Mouse (Mus musculus) MEL (cell line): ENCODE results near the gene Sipa1l3. TPM values are rescaled to one million over a fixed set of nuclear protein-coding genes. Genes with fewer than 3 reads are reported as not detected.

ENCODE experiments used
- DNase-seq: peaks from one replicate; pipeline ENCODE4 v3.0.0; 2011; ENCODE audit warnings: low read depth, low spot score
- H3K27ac ChIP-seq: 2 replicates; pipeline ENCODE4 v1.5.1; 2012; ENCODE audit warnings: low read depth, mild to moderate bottlenecking, control low read depth, low read length, moderate library complexity; ENCODE audit not compliant: control insufficient read depth
- H3K27me3 ChIP-seq, 2 experiments: fragments of 150-350 bp in 1 of 2; sonication (generic) in 1 of 2; 2 replicates each; pipeline ENCODE4 v1.6.1; 2012; ENCODE audit warnings: low read length in 2 of 2, mild to moderate bottlenecking in 2 of 2, improper control_type of control experiment in 1 of 2, moderate library complexity in 1 of 2; ENCODE audit not compliant: insufficient read depth in 2 of 2, control insufficient read depth in 1 of 2
- H3K36me3 ChIP-seq, 2 experiments: 2 replicates each; pipeline ENCODE4 v1.6.1; 2012 to 2014; ENCODE audit warnings: low read length in 2 of 2, improper control_type of control experiment in 1 of 2, inconsistent platforms in 1 of 2, mild to moderate bottlenecking in 1 of 2; ENCODE audit not compliant: insufficient read depth in 2 of 2, control insufficient read depth in 1 of 2
- H3K4me1 ChIP-seq, 2 experiments: fragments of 150-350 bp in 1 of 2; sonication (generic) in 1 of 2; 2 replicates each; pipeline ENCODE4 v1.6.1; 2012; ENCODE audit warnings: low read length in 2 of 2, improper control_type of control experiment in 1 of 2, mild to moderate bottlenecking in 1 of 2; ENCODE audit not compliant: insufficient read depth in 2 of 2, control insufficient read depth in 1 of 2
- H3K4me3 ChIP-seq, 2 experiments: fragments of 150-350 bp in 1 of 2; sonication (generic) in 1 of 2; 2 replicates each; pipeline ENCODE4 v1.5.1; 2012; ENCODE audit warnings: low read depth in 2 of 2, low read length in 2 of 2, mild to moderate bottlenecking in 2 of 2, moderate library complexity in 2 of 2, control low read depth in 1 of 2, improper control_type of control experiment in 1 of 2; ENCODE audit not compliant: control insufficient read depth in 1 of 2, insufficient read depth in 1 of 2
- H3K79me2 ChIP-seq: 2 replicates; pipeline ENCODE4 v1.6.1; 2012; ENCODE audit warnings: mild to moderate bottlenecking, low read length, moderate library complexity; ENCODE audit not compliant: control insufficient read depth, poor library complexity, insufficient read depth
- H3K9ac ChIP-seq: 2 replicates; pipeline ENCODE4 v1.6.1; 2012; ENCODE audit warnings: low read depth, mild to moderate bottlenecking, control low read depth, low read length, moderate library complexity; ENCODE audit not compliant: control insufficient read depth, poor library complexity, severe bottlenecking
- H3K9me3 ChIP-seq: fragments of 150-350 bp; sonication (generic); replicated peaks from 2 replicates; pipeline ENCODE4 v1.6.1; 2012; ENCODE audit warnings: mild to moderate bottlenecking, low read length, improper control_type of control experiment, moderate library complexity; ENCODE audit not compliant: insufficient read depth
- CHD1 ChIP-seq: IDR thresholded peaks from 2 replicates; pipeline ENCODE4 v1.6.1; 2012; ENCODE audit warnings: low read depth, mild to moderate bottlenecking, inconsistent platforms, low read length, improper control_type of control experiment
- CTCF ChIP-seq, 3 experiments: IDR thresholded peaks in 2 of 3; conservative IDR thresholded peaks in 1 of 3; 2 replicates each; pipeline ENCODE4 v1.5.1; 2011 to 2012; ENCODE audit warnings: low read length in 3 of 3, low read depth in 2 of 3, mild to moderate bottlenecking in 2 of 3, improper control_type of control experiment in 1 of 3, inconsistent platforms in 1 of 3, mixed read lengths in 1 of 3, moderate library complexity in 1 of 3; ENCODE audit not compliant: control insufficient read depth in 1 of 3, insufficient read depth in 1 of 3, poor library complexity in 1 of 3, severe bottlenecking in 1 of 3
- E2F4 ChIP-seq: IDR thresholded peaks from 2 replicates; pipeline ENCODE4 v1.6.1; 2011; ENCODE audit warnings: low read depth, low read length, improper control_type of control experiment, borderline replicate concordance
- ELF1 ChIP-seq: IDR thresholded peaks from 2 replicates; pipeline ENCODE4 v1.6.1; 2014; ENCODE audit warnings: low read depth, mild to moderate bottlenecking, inconsistent platforms, low read length, improper control_type of control experiment, moderate library complexity
- GATA1 ChIP-seq: IDR thresholded peaks from 2 replicates; pipeline ENCODE4 v1.6.1; 2011; ENCODE audit warnings: low read depth, low read length, improper control_type of control experiment
- JUND ChIP-seq: IDR thresholded peaks from 2 replicates; pipeline ENCODE4 v1.6.1; 2011; ENCODE audit warnings: low read depth, mild to moderate bottlenecking, improper control_type of control experiment, low read length
- KAT2A ChIP-seq: conservative IDR thresholded peaks from 2 replicates; pipeline ENCODE4 v1.6.1; 2012; ENCODE audit warnings: low read depth, low read length, improper control_type of control experiment, inconsistent platforms
- MAFK ChIP-seq: IDR thresholded peaks from 2 replicates; pipeline ENCODE4 v1.6.1; 2011; ENCODE audit warnings: low read depth, mild to moderate bottlenecking, low read length, improper control_type of control experiment, borderline replicate concordance
- MAX ChIP-seq: IDR thresholded peaks from 2 replicates; pipeline ENCODE4 v1.6.1; 2011; ENCODE audit warnings: low read length, improper control_type of control experiment
- MAZ ChIP-seq: IDR thresholded peaks from 2 replicates; pipeline ENCODE4 v1.6.1; 2012; ENCODE audit warnings: low read depth, mild to moderate bottlenecking, inconsistent platforms, low read length, improper control_type of control experiment
- MEF2A ChIP-seq: IDR thresholded peaks from 2 replicates; pipeline ENCODE4 v1.6.1; 2014; ENCODE audit warnings: low read depth, mild to moderate bottlenecking, inconsistent platforms, low read length, improper control_type of control experiment; ENCODE audit not compliant: poor library complexity, insufficient replicate concordance, severe bottlenecking; ENCODE audit errors: extremely low read depth
- MXI1 ChIP-seq: IDR thresholded peaks from 2 replicates; pipeline ENCODE4 v1.6.1; 2011; ENCODE audit warnings: mild to moderate bottlenecking, low read depth, low read length, improper control_type of control experiment
- MYB ChIP-seq: IDR thresholded peaks from 2 replicates; pipeline ENCODE4 v1.6.1; 2011; ENCODE audit warnings: mild to moderate bottlenecking, low read depth, low read length, improper control_type of control experiment
- MYC ChIP-seq: IDR thresholded peaks from 2 replicates; pipeline ENCODE4 v1.6.1; 2011; ENCODE audit warnings: low read depth, mild to moderate bottlenecking, low read length, improper control_type of control experiment, moderate library complexity
- NELFE ChIP-seq: IDR thresholded peaks from 2 replicates; pipeline ENCODE4 v1.6.1; 2011; ENCODE audit warnings: low read depth, low read length, improper control_type of control experiment
- NRF1 ChIP-seq: IDR thresholded peaks from 2 replicates; pipeline ENCODE4 v1.6.1; 2014; ENCODE audit warnings: low read depth, mild to moderate bottlenecking, inconsistent platforms, low read length, improper control_type of control experiment, moderate library complexity; ENCODE audit not compliant: poor library complexity, insufficient read depth, severe bottlenecking
- POLR2AphosphoS2 ChIP-seq: IDR thresholded peaks from 2 replicates; pipeline ENCODE4 v1.6.1; 2011; ENCODE audit warnings: low read length, improper control_type of control experiment
- SIN3A ChIP-seq: IDR thresholded peaks from 2 replicates; pipeline ENCODE4 v1.6.1; 2012; ENCODE audit warnings: low read length, improper control_type of control experiment, inconsistent platforms
- SMC3 ChIP-seq: IDR thresholded peaks from 2 replicates; pipeline ENCODE4 v1.6.1; 2011; ENCODE audit warnings: low read depth, low read length, improper control_type of control experiment
- TAL1 ChIP-seq: IDR thresholded peaks from 2 replicates; pipeline ENCODE4 v1.6.1; 2012; ENCODE audit warnings: mild to moderate bottlenecking, inconsistent platforms, low read length, moderate library complexity, mixed read lengths
- TBP ChIP-seq: IDR thresholded peaks from 2 replicates; pipeline ENCODE4 v1.8.0; 2011; ENCODE audit warnings: low read depth, low read length, improper control_type of control experiment
- USF2 ChIP-seq, 2 experiments: IDR thresholded peaks; 2 replicates each; pipeline ENCODE4 v1.6.1; 2011 to 2012; ENCODE audit warnings: improper control_type of control experiment in 2 of 2, low read length in 2 of 2, borderline replicate concordance in 1 of 2, inconsistent platforms in 1 of 2, low read depth in 1 of 2, mild to moderate bottlenecking in 1 of 2; ENCODE audit not compliant: insufficient read depth in 1 of 2
- ZNF384 ChIP-seq: IDR thresholded peaks from 2 replicates; pipeline ENCODE4 v1.6.1; 2012; ENCODE audit warnings: low read depth, mild to moderate bottlenecking, inconsistent platforms, low read length, improper control_type of control experiment
- polyA plus RNA-seq, 2 experiments: library from polyadenylated mRNA; stranded (reverse) in 1 of 2; unstranded in 1 of 2; fragments of >175 nt in 1 of 2; fragments of >200 nt in 1 of 2; gene quantifications; 2 replicates each; pipeline versions ENCODE4 v1.2.1 to v1.2.4; 2012; ENCODE audit warnings: low replicate concordance in 2 of 2, low read depth in 1 of 2; ENCODE audit not compliant: insufficient read length in 2 of 2, insufficient read depth in 1 of 2, missing spikeins in 1 of 2
- total RNA-seq: library from RNA; depleted of rRNA; stranded (reverse); fragments of 300-350 nt; gene quantifications from 2 replicates; pipeline ENCODE4 v1.2.3, GENCODE M21; 2012

Sipa1l3 gene
- total and polyA plus RNA-seq, 3 experiments, result 14.9 to 49.4 TPM; not detected in 1

GRCm38 (mm10) chr7:29489851-29490250, 28.6 kb downstream of the Sipa1l3 start:
- Histone ChIP-seq H3K4me3 (no peak overlapping the region), H3K79me2 (peaks cover 15% of the 10 kb centered on the region; the same call in 1 of the 2 replicates), H3K36me3 (peaks cover 0 to 16% of the 10 kb centered on the region in 2 experiments; a peak in 2 of 4 replicates), H3K4me1 (peaks cover 2 to 12% of the 10 kb centered on the region in 2 experiments; a peak in 3 of 4 replicates), H3K27ac (no peak overlapping the region), H3K27me3 (no peaks in the 10 kb centered on the region), H3K9me3 (no peaks in the 10 kb centered on the region), H3K9ac (no peak overlapping the region)
- TF ChIP-seq JUND, result no peak
- no peak for TF ChIP-seq MAX
- TF ChIP-seq SMC3, result no peak
- no peak for TF ChIP-seq TBP
- TF ChIP-seq ELF1, result no peak
- no peak for DNase-seq

GRCm38 (mm10) chr7:29489364-29489763, 29.1 kb downstream of the Sipa1l3 start:
- Histone ChIP-seq H3K9me3 (no peaks in the 10 kb centered on the region), H3K4me3 (no peak overlapping the region), H3K4me1 (peaks cover 2 to 12% of the 10 kb centered on the region in 2 experiments; a peak in 3 of 4 replicates), H3K27ac (no peak overlapping the region), H3K9ac (no peak overlapping the region), H3K36me3 (peaks cover 0 to 16% of the 10 kb centered on the region in 2 experiments; a peak in 2 of 4 replicates), H3K79me2 (peaks cover 15% of the 10 kb centered on the region; the same call in 1 of the 2 replicates), H3K27me3 (no peaks in the 10 kb centered on the region)
- no peak for DNase-seq
- no peak for TF ChIP-seq MEF2A
- no peak for TF ChIP-seq MYC
- no peak for TF ChIP-seq MYB
- no peak for TF ChIP-seq TBP
- TF ChIP-seq ZNF384, result no peak
- no peak for TF ChIP-seq KAT2A
- no peak for TF ChIP-seq NRF1
- no peak for TF ChIP-seq SIN3A
- TF ChIP-seq MXI1, result no peak
- no peak for TF ChIP-seq MAX
- no peak for TF ChIP-seq CHD1
- TF ChIP-seq MAZ, result no peak
- TF ChIP-seq TAL1, result no peak
- no peak for TF ChIP-seq USF2 (IDR thresholded peaks at IDR 0.05; ENCODE audit: borderline replicate concordance in 1 of 2, insufficient read depth in 1 of 2, low read depth in 1 of 2, low read length in 2 of 2)
- TF ChIP-seq E2F4, result no peak
- TF ChIP-seq NELFE, result no peak
- TF ChIP-seq POLR2AphosphoS2, result no peak
- no peak for TF ChIP-seq MAFK
- no peak for TF ChIP-seq CTCF (IDR thresholded peaks at IDR 0.05 in 2 of 3, conservative IDR thresholded peaks at IDR 0.05 in 1 of 3; ENCODE audit: control insufficient read depth in 1 of 3, insufficient read depth in 1 of 3, low read depth in 2 of 3, low read length in 3 of 3, poor library complexity in 1 of 3, severe bottlenecking in 1 of 3)
- TF ChIP-seq GATA1, result no peak
